Mouse (Mus musculus): ENCODE measurements at regions not wholly inside any gene's neighbourhood (a gene's known extent, or its start where the extent isn't known, plus 50 kb on each side); places are given as distances from the start of the nearest gene placed in this dataset.

- 84% methylated on average over 4 of the region's 4 CpGs for WGBS
- H3K27me3 ChIP-seq (ENCODE audit: insufficient read depth, low read length) = no peaks in the 10 kb centered on the region
- H3K36me3 ChIP-seq (ENCODE audit: insufficient read depth, low read length) = no peaks in the 10 kb centered on the region
- no peak overlapping the region for H3K4me3 ChIP-seq (replicated peaks; ENCODE audit: low read depth, low read length)
- H3K9ac ChIP-seq (ENCODE audit: low read depth, low read length) = no peak overlapping the region
- peaks cover 7% of the 10 kb centered on the region; the same call in 1 of the 2 replicates for H3K4me1 ChIP-seq (replicated peaks; ENCODE audit: insufficient read depth, low read length)
- H3K27ac ChIP-seq = no peak overlapping the region
- no peak overlapping the region for H3K4me2 ChIP-seq (ENCODE audit: low read length)
- no peaks in the 10 kb centered on the region for H3K9me3 ChIP-seq (replicated peaks; ENCODE audit: low read length)
- ATAC-seq (replicated peaks; ENCODE audit: low FRiP score, low read depth) (no peak), DNase-seq (ENCODE audit: low spot score) (no peak)
- no peak for TF ChIP-seq CTCF (IDR thresholded peaks at IDR 0.05; ENCODE audit: low read depth)
Measured at GRCm38 (mm10) chr4:95193473-95193872, 141.5 kb upstream of the Jun start.

DNA sequence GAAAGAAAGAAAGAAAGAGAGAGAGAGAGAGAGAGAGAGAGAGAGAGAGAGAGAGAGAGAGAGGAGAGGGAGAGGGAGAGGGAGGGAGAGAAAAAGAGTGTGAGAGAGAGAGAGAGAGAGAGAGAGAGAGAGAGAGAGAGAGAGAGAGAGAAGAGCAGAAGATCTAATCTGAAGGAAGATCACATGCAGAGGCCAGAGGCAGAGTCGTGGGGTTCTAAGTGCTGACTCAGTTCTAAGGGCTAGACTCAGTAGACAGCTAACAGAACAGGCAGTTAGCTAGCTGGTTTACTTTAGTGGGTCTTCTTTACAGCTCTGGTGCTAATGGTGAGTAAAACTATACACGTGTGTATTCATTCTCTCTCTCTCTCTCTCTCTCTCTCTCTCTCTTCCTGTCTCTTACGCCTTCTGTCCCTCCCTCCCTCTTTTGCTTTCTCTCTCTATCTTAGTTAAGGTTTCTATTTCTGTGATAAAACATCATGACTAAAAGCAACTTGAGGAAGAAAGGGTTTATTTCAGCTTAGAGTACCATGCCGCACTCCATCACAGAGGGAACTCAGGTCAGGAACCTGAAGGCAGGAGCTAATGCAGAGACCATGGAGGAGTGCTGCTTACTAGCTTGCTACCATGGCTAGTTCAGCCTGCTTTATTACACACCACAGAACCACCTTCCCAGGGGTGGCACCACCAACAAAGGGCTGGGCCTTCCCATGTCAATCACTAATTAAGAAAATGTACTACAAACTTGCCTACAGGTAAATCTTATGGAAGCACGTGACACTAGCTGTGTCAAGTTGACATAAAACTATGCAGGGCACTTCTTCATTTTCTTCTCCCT lies 142.8 kb upstream of the Jun start:
- Histone ChIP-seq H3K9ac (ENCODE audit: low read depth, low read length) (no peak overlapping the region), H3K4me2 (ENCODE audit: low read length) (no peak overlapping the region), H3K4me3 (replicated peaks; ENCODE audit: low read depth, low read length) (no peak overlapping the region), H3K4me1 (replicated peaks; ENCODE audit: insufficient read depth, low read length) (peaks cover 7% of the 10 kb centered on the region; the same call in 1 of the 2 replicates), H3K36me3 (ENCODE audit: insufficient read depth, low read length) (no peaks in the 10 kb centered on the region), H3K27me3 (ENCODE audit: insufficient read depth, low read length) (no peaks in the 10 kb centered on the region), H3K9me3 (replicated peaks; ENCODE audit: low read length) (no peaks in the 10 kb centered on the region), H3K27ac (no peak overlapping the region)
- ATAC-seq (replicated peaks; ENCODE audit: low FRiP score, low read depth) (no peak), DNase-seq (ENCODE audit: low spot score) (no peak)
- 70% methylated on average over 5 of the region's 5 CpGs for WGBS
- TF ChIP-seq CTCF (IDR thresholded peaks at IDR 0.05; ENCODE audit: low read depth) = no peak

GRCm38 (mm10) chr4:95196106-95196505 lies 144.1 kb upstream of the Jun start:
- Histone ChIP-seq H3K9me3 (replicated peaks; ENCODE audit: low read length) (no peaks in the 10 kb centered on the region), H3K36me3 (ENCODE audit: insufficient read depth, low read length) (no peaks in the 10 kb centered on the region), H3K4me2 (ENCODE audit: low read length) (no peak overlapping the region), H3K4me1 (replicated peaks; ENCODE audit: insufficient read depth, low read length) (peaks cover 7% of the 10 kb centered on the region; the same call in 1 of the 2 replicates), H3K9ac (ENCODE audit: low read depth, low read length) (no peak overlapping the region), H3K27me3 (ENCODE audit: insufficient read depth, low read length) (no peaks in the 10 kb centered on the region), H3K4me3 (replicated peaks; ENCODE audit: low read depth, low read length) (no peak overlapping the region), H3K27ac (no peak overlapping the region)
- WGBS = 45% methylated on average over 2 of the region's 2 CpGs
- ATAC-seq (replicated peaks; ENCODE audit: low FRiP score, low read depth) (no peak), DNase-seq (ENCODE audit: low spot score) (no peak)
- TF ChIP-seq CTCF (IDR thresholded peaks at IDR 0.05; ENCODE audit: low read depth) = no peak

- no peak for DNase-seq (ENCODE audit: low spot score)
- WGBS = 28% methylated on average over 7 of the region's 7 CpGs
- no peak for ATAC-seq (replicated peaks; ENCODE audit: low FRiP score, low read depth)
Measured at GRCm38 (mm10) chr4:95197077-95197711, 145.2 kb upstream of the Jun start.

DNA sequence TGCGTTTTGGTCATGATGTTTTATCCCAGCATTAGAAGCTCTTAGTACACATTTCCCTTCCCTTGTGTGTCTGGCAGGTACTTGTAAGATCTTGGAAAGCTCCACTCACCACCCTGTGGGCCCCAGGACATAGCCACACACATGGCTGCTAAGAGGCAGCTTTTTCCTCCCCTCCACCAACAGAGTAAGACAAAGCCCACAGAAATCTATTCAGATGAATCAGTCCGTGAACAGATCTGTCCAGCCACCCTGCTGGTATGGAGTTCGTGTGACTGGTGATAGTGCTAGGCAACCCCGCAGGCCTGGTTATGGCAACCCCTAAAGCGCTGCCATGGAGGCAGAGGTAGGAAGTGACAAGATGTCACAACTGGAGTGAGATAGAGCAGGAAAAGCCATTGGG lies 147.4 kb upstream of the Jun start:
- 89% methylated on average over 5 of the region's 5 CpGs for WGBS
- H3K27ac ChIP-seq = no peak overlapping the region
- no peak overlapping the region for H3K4me2 ChIP-seq (ENCODE audit: low read length)
- ATAC-seq (replicated peaks; ENCODE audit: low FRiP score, low read depth) (no peak), DNase-seq (ENCODE audit: low spot score) (no peak)
- no peaks in the 10 kb centered on the region for H3K9me3 ChIP-seq (replicated peaks; ENCODE audit: low read length)
- peaks cover 7% of the 10 kb centered on the region; the same call in 1 of the 2 replicates for H3K4me1 ChIP-seq (replicated peaks; ENCODE audit: insufficient read depth, low read length)
- no peak overlapping the region for H3K9ac ChIP-seq (ENCODE audit: low read depth, low read length)
- no peak for TF ChIP-seq CTCF (IDR thresholded peaks at IDR 0.05; ENCODE audit: low read depth)
- H3K4me3 ChIP-seq (replicated peaks; ENCODE audit: low read depth, low read length) = no peak overlapping the region
- no peaks in the 10 kb centered on the region for H3K36me3 ChIP-seq (ENCODE audit: insufficient read depth, low read length)
- no peaks in the 10 kb centered on the region for H3K27me3 ChIP-seq (ENCODE audit: insufficient read depth, low read length)

More at GRCm38 (mm10) chr4:95197077-95197711, 145.2 kb upstream of the Jun start:
- no peak for TF ChIP-seq CTCF (IDR thresholded peaks at IDR 0.05; ENCODE audit: low read depth)
- H3K4me1 ChIP-seq (replicated peaks; ENCODE audit: insufficient read depth, low read length) = peaks cover 7% of the 10 kb centered on the region; the same call in 1 of the 2 replicates
- H3K4me3 ChIP-seq (replicated peaks; ENCODE audit: low read depth, low read length) = no peak overlapping the region
- no peak overlapping the region for H3K4me2 ChIP-seq (ENCODE audit: low read length)
- no peaks in the 10 kb centered on the region for H3K9me3 ChIP-seq (replicated peaks; ENCODE audit: low read length)
- H3K36me3 ChIP-seq (ENCODE audit: insufficient read depth, low read length) = no peaks in the 10 kb centered on the region
- H3K27ac ChIP-seq = no peak overlapping the region
- no peaks in the 10 kb centered on the region for H3K27me3 ChIP-seq (ENCODE audit: insufficient read depth, low read length)
- no peak overlapping the region for H3K9ac ChIP-seq (ENCODE audit: low read depth, low read length)

GRCm38 (mm10) chr4:95200130-95200529 lies 148.1 kb upstream of the Jun start:
- ATAC-seq (replicated peaks; ENCODE audit: low FRiP score, low read depth) (no peak), DNase-seq (ENCODE audit: low spot score) (no peak)
- Histone ChIP-seq H3K4me3 (replicated peaks; ENCODE audit: low read depth, low read length) (no peak overlapping the region), H3K27ac (no peak overlapping the region), H3K27me3 (ENCODE audit: insufficient read depth, low read length) (no peaks in the 10 kb centered on the region), H3K36me3 (ENCODE audit: insufficient read depth, low read length) (no peaks in the 10 kb centered on the region), H3K4me2 (ENCODE audit: low read length) (no peak overlapping the region), H3K9ac (ENCODE audit: low read depth, low read length) (no peak overlapping the region), H3K9me3 (replicated peaks; ENCODE audit: low read length) (no peaks in the 10 kb centered on the region), H3K4me1 (replicated peaks; ENCODE audit: insufficient read depth, low read length) (peaks cover 7% of the 10 kb centered on the region; the same call in 1 of the 2 replicates)
- no peak for TF ChIP-seq CTCF (IDR thresholded peaks at IDR 0.05; ENCODE audit: low read depth)
- 86% methylated on average over 7 of the region's 7 CpGs for WGBS
